ENCODE assay signal across 10 mouse cellular contexts in genomic region chr16:10783152-10783434, GRCm38 (mm10). TPM values are rescaled to one million over a fixed set of nuclear protein-coding genes. Genes with fewer than 3 reads are reported as not detected.
DNase-seq lines count a peak whose midpoint lies in the region; ATAC-seq and TF ChIP-seq lines count a peak whose summit lies in the region.
"Had no signal": no experiment of that assay in that cellular context is flagged by ENCODE, and none has a peak within 500 bp of the region (broad histone marks: within the 10 kb centered on the region; RNA-seq: fewer than 3 reads in every experiment).

No protein-coding gene starts in this region.

- TF ChIP-seq CTCF in lung, postnatal 0 days (IDR thresholded peaks at IDR 0.05), result no peak
- TF ChIP-seq CTCF in hindbrain, postnatal 0 days (IDR thresholded peaks at IDR 0.05; ENCODE audit: low read depth), result no peak

- H3K9me3 ChIP-seq in embryonic facial prominence, embryonic 11.5 days (replicated peaks; ENCODE audit: control insufficient read depth, low read length), result no peaks in the 10 kb centered on the region
- H3K9me3 ChIP-seq in embryonic facial prominence, embryonic 10.5 days, result no peaks in the 10 kb centered on the region
- H3K9me3 ChIP-seq in lung, postnatal 0 days (ENCODE audit: low read length), result no peaks in the 10 kb centered on the region
- H3K9me3 ChIP-seq in hindbrain, postnatal 0 days (ENCODE audit: low read length), result no peaks in the 10 kb centered on the region
- no peaks in the 10 kb centered on the region for H3K9me3 ChIP-seq in stomach, embryonic 15.5 days
- H3K9me3 ChIP-seq: forebrain, embryonic 12.5 days had no signal

- no peak overlapping the region for H3K9ac ChIP-seq in embryonic facial prominence, embryonic 11.5 days (replicated peaks; ENCODE audit: low read length)
- no peak overlapping the region for H3K9ac ChIP-seq in lung, postnatal 0 days (replicated peaks; ENCODE audit: low read depth)
- H3K9ac ChIP-seq in hindbrain, postnatal 0 days (replicated peaks; ENCODE audit: low read length), result no peak overlapping the region
- H3K9ac ChIP-seq in stomach, embryonic 15.5 days, result no peak overlapping the region

- no peak overlapping the region for H3K4me3 ChIP-seq in embryonic facial prominence, embryonic 11.5 days (ENCODE audit: low read depth, low read length)
- no peak overlapping the region for H3K4me3 ChIP-seq in embryonic facial prominence, embryonic 10.5 days
- H3K4me3 ChIP-seq in lung, postnatal 0 days (ENCODE audit: low read depth, low read length), result no peak overlapping the region
- H3K4me3 ChIP-seq in hindbrain, postnatal 0 days (ENCODE audit: low read length), result no peak overlapping the region
- peak overlapping the region; percentile 76 for H3K4me3 ChIP-seq in stomach, embryonic 15.5 days (replicated peaks)

- no peaks in the 10 kb centered on the region; the same call in 1 of the 2 replicates for H3K27me3 ChIP-seq in embryonic facial prominence, embryonic 11.5 days (ENCODE audit: control insufficient read depth, insufficient read depth, low read length)
- peaks cover 27% of the 10 kb centered on the region for H3K27me3 ChIP-seq in embryonic facial prominence, embryonic 10.5 days (replicated peaks; ENCODE audit: low read depth, poor library complexity, severe bottlenecking)
- H3K27me3 ChIP-seq in lung, postnatal 0 days (replicated peaks; ENCODE audit: insufficient read depth, low read length), result no peaks in the 10 kb centered on the region
- no peaks in the 10 kb centered on the region for H3K27me3 ChIP-seq in hindbrain, postnatal 0 days (ENCODE audit: insufficient read depth, low read length)
- no peaks in the 10 kb centered on the region for H3K27me3 ChIP-seq in stomach, embryonic 15.5 days (replicated peaks)

- peaks cover 4% of the 10 kb centered on the region; the same call in 1 of the 2 replicates for H3K4me1 ChIP-seq in embryonic facial prominence, embryonic 11.5 days (ENCODE audit: control insufficient read depth, insufficient read depth, low read length)
- peaks cover 65% of the 10 kb centered on the region for H3K4me1 ChIP-seq in embryonic facial prominence, embryonic 10.5 days
- peaks cover 10% of the 10 kb centered on the region; the same call in 1 of the 2 replicates for H3K4me1 ChIP-seq in lung, postnatal 0 days (ENCODE audit: insufficient read depth, low read depth, low read length)
- H3K4me1 ChIP-seq in hindbrain, postnatal 0 days (ENCODE audit: insufficient read depth, low read length), result peaks cover 7% of the 10 kb centered on the region
- peaks cover 47% of the 10 kb centered on the region for H3K4me1 ChIP-seq in stomach, embryonic 15.5 days

- no peak overlapping the region for H3K27ac ChIP-seq in embryonic facial prominence, embryonic 11.5 days (replicated peaks; ENCODE audit: low read depth, low read length)
- H3K27ac ChIP-seq in embryonic facial prominence, embryonic 10.5 days (replicated peaks), result no peak overlapping the region
- no peak overlapping the region for H3K27ac ChIP-seq in lung, postnatal 0 days (ENCODE audit: low read length)
- H3K27ac ChIP-seq in hindbrain, postnatal 0 days, result no peak overlapping the region
- H3K27ac ChIP-seq in stomach, embryonic 15.5 days, result no peak overlapping the region
- H3K27ac ChIP-seq: forebrain, embryonic 12.5 days had no signal

- intact Hi-C loops in left cerebral cortex, postnatal 10 days (cut with DNase I), result no loop called here

- H3K36me3 ChIP-seq in embryonic facial prominence, embryonic 11.5 days (replicated peaks; ENCODE audit: control insufficient read depth, insufficient read depth, low read depth, low read length), result no peaks in the 10 kb centered on the region
- H3K36me3 ChIP-seq in embryonic facial prominence, embryonic 10.5 days (replicated peaks), result no peaks in the 10 kb centered on the region
- no peaks in the 10 kb centered on the region for H3K36me3 ChIP-seq in lung, postnatal 0 days (ENCODE audit: insufficient read depth, low read length)
- no peaks in the 10 kb centered on the region for H3K36me3 ChIP-seq in hindbrain, postnatal 0 days (ENCODE audit: insufficient read depth, low read length)
- no peaks in the 10 kb centered on the region for H3K36me3 ChIP-seq in stomach, embryonic 15.5 days
- H3K36me3 ChIP-seq: forebrain, embryonic 12.5 days had no signal

- 45% methylated on average over 1 of the region's 1 CpGs for WGBS in embryonic facial prominence, embryonic 11.5 days
- 48% methylated on average over 1 of the region's 1 CpGs for WGBS in embryonic facial prominence, embryonic 10.5 days
- 27% methylated on average over 1 of the region's 1 CpGs for WGBS in lung, postnatal 0 days
- 48% methylated on average over 1 of the region's 1 CpGs for WGBS in hindbrain, postnatal 0 days
- 4% methylated on average over 1 of the region's 1 CpGs for WGBS in stomach, embryonic 15.5 days

- no peak for ATAC-seq in embryonic facial prominence, embryonic 11.5 days (replicated peaks; ENCODE audit: insufficient number of reproducible peaks, low FRiP score, low TSS enrichment, low read depth)
- no peak for ATAC-seq in lung, postnatal 0 days
- ATAC-seq in hindbrain, postnatal 0 days, result no peak
- ATAC-seq in stomach, embryonic 15.5 days (ENCODE audit: insufficient read depth, low FRiP score, low read depth), result no peak

- no peak for DNase-seq in embryonic facial prominence, embryonic 11.5 days (ENCODE audit: low spot score)
- DNase-seq in embryonic facial prominence, embryonic 10.5 days (ENCODE audit: low spot score), result no peak
- peak; percentile 35 for DNase-seq in lung, postnatal 0 days (ENCODE audit: low spot score)
- no peak for DNase-seq in lung, postnatal 14 days
- no peak for DNase-seq in hindbrain, postnatal 0 days (ENCODE audit: low spot score)
- DNase-seq in cerebellum, adult 11-12 months, result no peak
- DNase-seq in left cerebral cortex, postnatal 10 days (ENCODE audit: extremely low spot score in 1 of 2, low spot score in 2 of 2), result no peak

- no peak for TF ChIP-seq EP300 in lung, postnatal 0 days (IDR thresholded peaks at IDR 0.05)

- peak overlapping the region; percentile 16; the same call in 1 of the 2 replicates for H3K4me2 ChIP-seq in embryonic facial prominence, embryonic 11.5 days (ENCODE audit: low read depth, low read length)
- H3K4me2 ChIP-seq in lung, postnatal 0 days (replicated peaks; ENCODE audit: low read depth, low read length), result 0 out of 2 replicates have a peak overlapping the region, but pooled peaks have one; percentile 98
- H3K4me2 ChIP-seq in hindbrain, postnatal 0 days (ENCODE audit: low read depth, low read length), result peak overlapping the region; percentile 99
- peak overlapping the region; percentile 96 for H3K4me2 ChIP-seq in stomach, embryonic 15.5 days

RNA-seq across cellular contexts. Expression of gene Socs1, which starts 2.2 kb away (rescaled TPM):
- polyA plus RNA-seq in embryonic facial prominence, embryonic 11.5 days (2014; fragmentation: Nextera tagmentation; extraction: Ambion mirVana), result 5.4 and 5.8 TPM in 2 replicates
- 3.7 and 4.2 TPM in 2 replicates for polyA plus RNA-seq in embryonic facial prominence, embryonic 10.5 days (2016; fragmentation: Nextera tagmentation; extraction: Ambion mirVana)
- 9.0 and 13.4 TPM in 2 replicates for polyA plus RNA-seq in lung, postnatal 0 days (2015; fragmentation: Nextera tagmentation; extraction: Ambion mirVana)
- 5.8 and 6.8 TPM in 2 replicates for total RNA-seq in hindbrain, postnatal 0 days (2014; rRNA removed)
- 4.4 and 4.8 TPM in 2 replicates for polyA plus RNA-seq in hindbrain, postnatal 0 days (2015; fragmentation: Nextera tagmentation; extraction: Ambion mirVana)
- 9.0 and 10.2 TPM in 2 replicates for polyA plus RNA-seq in stomach, embryonic 15.5 days (2015; fragmentation: Nextera tagmentation; extraction: Ambion mirVana)
- total RNA-seq in left cerebral cortex, postnatal 10 days (2021), result 1 to 10 TPM; 1.3 to 1.5 TPM

RNA-seq across cellular contexts. Expression of gene Tnp2, which starts 5.4 kb away (rescaled TPM):
- polyA plus RNA-seq in embryonic facial prominence, embryonic 11.5 days (2014; fragmentation: Nextera tagmentation; extraction: Ambion mirVana), result not detected in 2 replicates
- polyA plus RNA-seq in embryonic facial prominence, embryonic 10.5 days (2016; fragmentation: Nextera tagmentation; extraction: Ambion mirVana), result not detected in 2 replicates
- polyA plus RNA-seq in lung, postnatal 0 days (2015; fragmentation: Nextera tagmentation; extraction: Ambion mirVana), result not detected in 2 replicates
- not detected in 2 replicates for total RNA-seq in hindbrain, postnatal 0 days (2014; rRNA removed)
- polyA plus RNA-seq in hindbrain, postnatal 0 days (2015; fragmentation: Nextera tagmentation; extraction: Ambion mirVana), result not detected in 2 replicates
- polyA plus RNA-seq in stomach, embryonic 15.5 days (2015; fragmentation: Nextera tagmentation; extraction: Ambion mirVana), result not detected in 2 replicates
- not detected for total RNA-seq in left cerebral cortex, postnatal 10 days (2021)
- total RNA-seq: left cerebral cortex, adult 18-20 months had no signal
- polyA plus RNA-seq: forebrain, embryonic 12.5 days had no signal

RNA-seq across cellular contexts. Expression of gene Prm3, which starts 7.6 kb away (rescaled TPM):
- polyA plus RNA-seq in embryonic facial prominence, embryonic 11.5 days (2014; fragmentation: Nextera tagmentation; extraction: Ambion mirVana), result not detected in 2 replicates
- polyA plus RNA-seq in embryonic facial prominence, embryonic 10.5 days (2016; fragmentation: Nextera tagmentation; extraction: Ambion mirVana), result not detected in 2 replicates
- polyA plus RNA-seq in lung, postnatal 0 days (2015; fragmentation: Nextera tagmentation; extraction: Ambion mirVana), result not detected in 2 replicates
- not detected in 2 replicates for total RNA-seq in hindbrain, postnatal 0 days (2014; rRNA removed)
- not detected in 2 replicates for polyA plus RNA-seq in hindbrain, postnatal 0 days (2015; fragmentation: Nextera tagmentation; extraction: Ambion mirVana)
- not detected in 2 replicates for polyA plus RNA-seq in stomach, embryonic 15.5 days (2015; fragmentation: Nextera tagmentation; extraction: Ambion mirVana)
- total RNA-seq in left cerebral cortex, postnatal 10 days (2021), result not detected
- total RNA-seq: left cerebral cortex, adult 18-20 months had no signal
- polyA plus RNA-seq: forebrain, embryonic 12.5 days had no signal

RNA-seq across cellular contexts. Expression of gene Prm2, which starts 12.8 kb away (rescaled TPM):
- not detected in 2 replicates for polyA plus RNA-seq in embryonic facial prominence, embryonic 11.5 days (2014; fragmentation: Nextera tagmentation; extraction: Ambion mirVana)
- polyA plus RNA-seq in embryonic facial prominence, embryonic 10.5 days (2016; fragmentation: Nextera tagmentation; extraction: Ambion mirVana), result not detected in 2 replicates
- polyA plus RNA-seq in lung, postnatal 0 days (2015; fragmentation: Nextera tagmentation; extraction: Ambion mirVana), result not detected in 2 replicates
- not detected in 2 replicates for total RNA-seq in hindbrain, postnatal 0 days (2014; rRNA removed)
- not detected in 2 replicates for polyA plus RNA-seq in hindbrain, postnatal 0 days (2015; fragmentation: Nextera tagmentation; extraction: Ambion mirVana)
- polyA plus RNA-seq in stomach, embryonic 15.5 days (2015; fragmentation: Nextera tagmentation; extraction: Ambion mirVana), result not detected in 2 replicates
- not detected for total RNA-seq in left cerebral cortex, postnatal 10 days (2021)
- total RNA-seq: left cerebral cortex, adult 18-20 months had no signal
- polyA plus RNA-seq: forebrain, embryonic 12.5 days had no signal

RNA-seq across cellular contexts. Expression of gene Prm1, which starts 22.5 kb away (rescaled TPM):
- polyA plus RNA-seq in embryonic facial prominence, embryonic 11.5 days (2014; fragmentation: Nextera tagmentation; extraction: Ambion mirVana), result not detected in 2 replicates
- polyA plus RNA-seq in embryonic facial prominence, embryonic 10.5 days (2016; fragmentation: Nextera tagmentation; extraction: Ambion mirVana), result 0.36 TPM in 1 of 2 replicates, not detected in the other
- polyA plus RNA-seq in lung, postnatal 0 days (2015; fragmentation: Nextera tagmentation; extraction: Ambion mirVana), result not detected in 2 replicates
- not detected in 2 replicates for total RNA-seq in hindbrain, postnatal 0 days (2014; rRNA removed)
- 0.70 TPM in 1 of 2 replicates, not detected in the other for polyA plus RNA-seq in hindbrain, postnatal 0 days (2015; fragmentation: Nextera tagmentation; extraction: Ambion mirVana)
- not detected in 2 replicates for polyA plus RNA-seq in stomach, embryonic 15.5 days (2015; fragmentation: Nextera tagmentation; extraction: Ambion mirVana)
- not detected for total RNA-seq in left cerebral cortex, postnatal 10 days (2021)
- total RNA-seq: left cerebral cortex, adult 18-20 months had no signal
- polyA plus RNA-seq: forebrain, embryonic 12.5 days had no signal

Comparison
In these comparisons a context has a peak if more than half of its experiments do, and no peak if none do; other contexts are left out.
1. H3K4me2 ChIP-seq: peak in every context shown above with its lines; median percentile 99 in hindbrain, postnatal 0 days; 98 in lung, postnatal 0 days; 96 in stomach, embryonic 15.5 days; 16 in embryonic facial prominence, embryonic 11.5 days.